Mouse (Mus musculus) bone marrow, adult 2 months (tissue): ENCODE results near the gene Cnfn. TPM values are rescaled to one million over a fixed set of nuclear protein-coding genes. Genes with fewer than 3 reads are reported as not detected.

ENCODE experiments used
- H3K27ac ChIP-seq: fragments of 200-500 bp; 2 replicates; pipeline ENCODE4 v1.5.1; 2012; ENCODE audit warnings: low read depth, mild to moderate bottlenecking, control low read depth, inconsistent platforms, low read length; ENCODE audit not compliant: control insufficient read depth, poor library complexity, insufficient read depth
- H3K4me1 ChIP-seq: fragments of 200-500 bp; 2 replicates; pipeline ENCODE4 v1.6.1; 2011; ENCODE audit warnings: low read length; ENCODE audit not compliant: control insufficient read depth, insufficient read depth
- H3K4me3 ChIP-seq: fragments of 200-500 bp; replicated peaks from 2 replicates; pipeline ENCODE3; 2011; ENCODE audit warnings: mild to moderate bottlenecking, low read depth, low read length, control low read depth; ENCODE audit not compliant: control insufficient read depth
- CTCF ChIP-seq: fragments of 200-500 bp; IDR thresholded peaks from 2 replicates; pipeline ENCODE4 v1.5.1; 2011; ENCODE audit warnings: low read length, control low read depth; ENCODE audit not compliant: control insufficient read depth, insufficient read depth
- POLR2A ChIP-seq: fragments of 200-500 bp; IDR thresholded peaks from 2 replicates; pipeline ENCODE4 v1.6.1; 2011; ENCODE audit warnings: low read depth, mild to moderate bottlenecking, control low read depth, low read length, borderline replicate concordance; ENCODE audit not compliant: control insufficient read depth
- WGBS: fragments of 180-500 bp; shearing (Covaris S2); methylation state at CpG from one replicate; pipeline ENCODE4 v1.1.7; 2018; 5-methylcytosine and 5-hydroxymethylcytosine counted together
- polyA plus RNA-seq: library from polyadenylated mRNA; stranded (reverse); fragments of >200 nt; gene quantifications from 2 replicates; pipeline ENCODE4 v1.2.4, GENCODE M21; 2011; ENCODE audit warnings: low replicate concordance; ENCODE audit not compliant: missing spikeins, insufficient read depth, insufficient read length

The Cnfn gene
- polyA plus RNA-seq, 1 experiment: not detected

GRCm38 (mm10) chr7:25393451-25394210 is 24.1 kb upstream of the Cnfn start:
- no peak for TF ChIP-seq CTCF
- TF ChIP-seq POLR2A: no peak
- Histone ChIP-seq H3K27ac (no peak overlapping the region), H3K4me3 (no peak overlapping the region), H3K4me1 (no peaks in the 10 kb centered on the region; the same call in 1 of the 2 replicates)
- WGBS: 59% methylated on average over 8 of the region's 8 CpGs

GRCm38 (mm10) chr7:25392851-25393250 is 23.3 kb upstream of the Cnfn start:
- H3K27ac ChIP-seq: no peak overlapping the region
- TF ChIP-seq POLR2A: no peak
- no peak for TF ChIP-seq CTCF
- H3K4me1 ChIP-seq: no peaks in the 10 kb centered on the region; the same call in 1 of the 2 replicates
- no peak overlapping the region for H3K4me3 ChIP-seq
- WGBS: 83% methylated on average over 7 of the region's 7 CpGs

- no peak for TF ChIP-seq POLR2A
- no peak for TF ChIP-seq CTCF
- H3K4me3 ChIP-seq: no peak overlapping the region
- 77% methylated on average over 2 of the region's 2 CpGs for WGBS
- no peak overlapping the region for H3K27ac ChIP-seq
- no peaks in the 10 kb centered on the region; the same call in none of the 2 replicates for H3K4me1 ChIP-seq
These were observed 22.4 kb upstream of the Cnfn start for GRCm38 (mm10) chr7:25391856-25392453.

- no peak for TF ChIP-seq CTCF
- no peak for TF ChIP-seq POLR2A
- Histone ChIP-seq H3K27ac (no peak overlapping the region), H3K4me1 (no peaks in the 10 kb centered on the region; the same call in none of the 2 replicates), H3K4me3 (no peak overlapping the region)
- 72% methylated on average over 2 of the region's 2 CpGs for WGBS
These were observed 21.5 kb upstream of the Cnfn start for GRCm38 (mm10) chr7:25390986-25391385.

- no peak overlapping the region for H3K27ac ChIP-seq
- 68% methylated on average over 8 of the region's 8 CpGs for WGBS
- peaks cover 5% of the 10 kb centered on the region for H3K4me1 ChIP-seq
- H3K4me3 ChIP-seq: no peak overlapping the region
- TF ChIP-seq POLR2A (no peak), CTCF (no peak)
These were observed 20.7 kb upstream of the Cnfn start for GRCm38 (mm10) chr7:25390054-25390770.

GRCm38 (mm10) chr7:25388916-25389315 is 19.4 kb upstream of the Cnfn start:
- no peak overlapping the region for H3K4me3 ChIP-seq
- H3K27ac ChIP-seq: no peak overlapping the region
- 90% methylated on average over 7 of the region's 7 CpGs for WGBS
- H3K4me1 ChIP-seq: peaks cover 11% of the 10 kb centered on the region
- no peak for TF ChIP-seq CTCF
- no peak for TF ChIP-seq POLR2A

GRCm38 (mm10) chr7:25387811-25388440 is 18.4 kb upstream of the Cnfn start:
- WGBS: 91% methylated on average over 18 of the region's 18 CpGs
- H3K4me3 ChIP-seq: no peak overlapping the region
- TF ChIP-seq CTCF: no peak
- TF ChIP-seq POLR2A: no peak
- H3K27ac ChIP-seq: no peak overlapping the region
- peaks cover 11% of the 10 kb centered on the region for H3K4me1 ChIP-seq
